Mouse (Mus musculus): ENCODE results near the gene Chst13. TPM values are rescaled to one million over a fixed set of nuclear protein-coding genes. Genes with fewer than 3 reads are reported as not detected.

Gene Chst13
- polyA plus RNA-seq (2021; fragmentation: Nextera tagmentation) = 0.10 TPM in 1 of 2 replicates, not detected in the other
- long read RNA-seq, experiment 1 = 0 reads
- long read RNA-seq, experiment 2 = 0 reads

DNA sequence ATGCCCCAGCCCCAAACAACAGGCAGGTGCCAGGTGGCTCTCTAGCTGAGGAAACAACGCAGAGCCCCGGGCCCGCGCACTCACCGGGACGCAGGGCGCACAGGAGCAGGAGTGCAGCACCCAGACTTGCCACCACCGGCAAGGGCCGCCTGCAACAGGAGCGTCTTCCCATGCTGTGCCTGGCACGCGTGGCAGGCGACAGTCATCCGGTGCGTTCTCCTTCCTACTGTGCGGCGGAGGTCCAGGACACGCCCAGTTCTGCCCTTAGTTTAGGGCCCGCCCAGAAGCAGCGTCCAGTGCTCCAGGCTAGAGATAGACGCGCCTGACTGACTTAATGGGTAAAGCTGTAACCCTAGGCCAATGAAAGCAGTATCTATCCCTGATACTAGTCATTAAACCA lies at the start of gene Chst13:
Chst13 (minus strand) TSS at position 195 of the 400 bp plus-strand sequence.

DNA sequence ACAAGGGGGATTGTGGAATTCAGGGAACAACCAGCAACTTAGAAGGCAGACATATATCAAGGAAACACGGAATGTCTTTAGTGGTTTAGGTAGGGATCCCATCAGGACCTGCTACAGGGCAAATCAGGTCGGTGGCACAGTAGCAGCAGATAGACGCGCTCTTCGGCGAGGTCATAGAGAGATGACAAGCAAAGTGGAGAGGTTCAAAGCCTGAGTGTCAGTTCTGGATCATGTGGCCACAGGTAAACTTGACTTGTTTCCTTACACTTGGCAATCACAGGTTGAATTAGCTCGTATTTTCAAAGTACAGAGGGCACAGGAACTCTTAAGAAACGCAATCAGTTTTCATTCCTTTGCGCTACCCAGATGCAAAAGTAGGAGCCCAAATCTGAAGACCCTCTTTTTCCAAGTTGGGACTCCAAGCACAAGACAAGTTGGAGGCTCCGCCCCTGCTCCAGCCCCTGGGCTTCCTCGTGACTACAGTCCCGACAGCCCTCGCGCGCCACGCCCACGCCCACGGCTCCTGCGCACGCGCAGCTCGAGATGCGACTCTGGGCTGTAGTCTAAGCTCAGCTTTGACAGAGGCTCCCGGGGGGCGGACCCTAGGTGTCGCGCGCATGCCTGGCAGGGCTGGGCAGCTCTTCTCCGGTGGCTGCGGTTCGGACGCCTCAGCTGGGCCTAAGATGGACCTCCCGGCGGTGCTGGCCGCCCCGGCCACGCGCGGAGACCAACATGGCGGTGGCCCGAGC lies 44.2 kb upstream of the Chst13 start, which contains the start of gene Zxdc:
Zxdc (plus strand) TSS at position 517 of the 749 bp plus-strand sequence.

DNA sequence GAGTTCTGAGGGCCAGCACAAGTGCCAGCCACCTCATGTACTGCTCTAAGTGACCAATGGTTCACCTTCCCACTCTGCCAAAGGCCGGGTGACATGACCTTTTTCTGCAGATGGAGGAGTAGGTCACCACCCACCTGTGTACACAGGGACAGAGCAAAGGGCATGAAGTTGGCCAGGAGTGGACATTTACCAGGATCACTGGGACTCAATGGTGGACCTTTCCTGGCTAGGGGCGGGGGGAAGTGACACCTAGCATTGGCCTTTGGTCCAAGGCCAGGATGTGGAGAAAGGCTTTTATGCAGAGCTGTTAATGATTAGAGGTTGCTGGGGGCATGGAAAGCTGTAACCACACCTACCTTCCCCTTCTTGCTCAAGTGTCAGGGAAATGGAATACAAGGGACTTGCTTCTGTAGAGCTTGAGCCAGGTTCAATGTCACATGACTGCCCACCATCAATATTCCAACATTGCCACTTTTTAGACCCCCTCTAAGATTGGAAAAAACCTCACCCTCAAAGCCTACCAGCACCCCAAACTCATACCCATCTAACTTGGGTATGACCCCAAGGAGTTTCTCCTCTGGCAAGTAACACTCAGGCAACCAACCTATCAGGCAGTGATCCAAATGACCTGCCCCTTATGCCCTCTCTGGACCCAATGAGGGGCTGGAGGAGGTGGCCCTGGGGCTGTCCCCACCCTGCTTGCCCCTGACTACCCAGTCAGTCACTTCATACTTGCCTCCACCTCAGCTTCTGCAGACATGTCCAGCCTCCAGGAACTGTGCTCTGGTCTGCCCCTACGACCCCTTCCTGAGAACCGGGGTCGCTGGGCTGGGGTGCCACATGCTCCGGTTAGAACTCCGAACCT lies 7.8 kb upstream of the Chst13 start, which contains the start of gene Uroc1:
Uroc1 (plus strand) TSS at position 724 of the 865 bp plus-strand sequence.

DNA sequence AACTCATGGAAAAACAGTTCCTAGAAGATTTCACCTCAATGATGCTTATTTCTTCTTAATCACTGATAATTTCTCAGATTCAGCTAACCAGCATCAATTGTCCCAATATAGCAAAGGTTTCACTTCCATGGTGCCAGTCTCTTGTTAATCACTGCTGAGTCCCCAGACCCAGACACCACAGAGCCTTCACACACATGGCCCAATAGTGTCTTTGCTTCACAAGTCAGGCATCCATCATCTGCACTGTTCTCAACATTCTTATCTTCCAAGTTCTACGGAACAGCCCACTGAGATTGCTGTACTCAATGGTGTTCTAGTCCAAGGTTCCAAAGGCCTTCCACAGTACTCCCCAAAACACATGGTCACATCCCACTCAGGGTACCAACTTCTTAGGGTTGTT lies 24.1 kb downstream of the Chst13 start, which contains the start of gene BC048671:
BC048671 (plus strand) TSS at position 301 of the 400 bp plus-strand sequence.

Other genes starting within 250 kb of the Chst13 start
- gene Vmn1r49, start 246.7 kb downstream of the Chst13 start, polyA plus RNA-seq (2021; fragmentation: Nextera tagmentation) = not detected in 2 replicates
- not detected in 2 replicates for gene Vmn1r50, start 223.8 kb downstream of the Chst13 start, polyA plus RNA-seq (2021; fragmentation: Nextera tagmentation)
- not detected in 2 replicates for gene Vmn1r51, start 202.6 kb downstream of the Chst13 start, polyA plus RNA-seq (2021; fragmentation: Nextera tagmentation)
- gene Vmn1r52, start 150.4 kb downstream of the Chst13 start, polyA plus RNA-seq (2021; fragmentation: Nextera tagmentation) = not detected in 2 replicates
- gene V1ra8, start 122.4 kb downstream of the Chst13 start, polyA plus RNA-seq (2021; fragmentation: Nextera tagmentation) = not detected in 2 replicates
- not detected in 2 replicates for gene Vmn1r53, start 100.7 kb downstream of the Chst13 start, polyA plus RNA-seq (2021; fragmentation: Nextera tagmentation)
- not detected in 2 replicates for gene Vmn1r54, start 78.9 kb downstream of the Chst13 start, polyA plus RNA-seq (2021; fragmentation: Nextera tagmentation)
- gene BC048671, start 24.0 kb downstream of the Chst13 start, polyA plus RNA-seq (2021; fragmentation: Nextera tagmentation) = not detected in 2 replicates
- not detected in 2 replicates for gene Uroc1, start 8.1 kb upstream of the Chst13 start, polyA plus RNA-seq (2021; fragmentation: Nextera tagmentation)
- 3.0 and 13.3 TPM in 2 replicates for gene Zxdc, start 44.3 kb upstream of the Chst13 start, polyA plus RNA-seq (2021; fragmentation: Nextera tagmentation)
- 3.5 and 4.9 TPM in 2 replicates for gene Cfap100, start 103.6 kb upstream of the Chst13 start, polyA plus RNA-seq (2021; fragmentation: Nextera tagmentation)
- gene Klf15, start 137.4 kb upstream of the Chst13 start, polyA plus RNA-seq (2021; fragmentation: Nextera tagmentation) = 12.6 and 25.1 TPM in 2 replicates
- gene Aldh1l1, start 161.2 kb upstream of the Chst13 start, polyA plus RNA-seq (2021; fragmentation: Nextera tagmentation) = 39.8 and 47.8 TPM in 2 replicates

Data from left cerebral cortex, adult 6 months (tissue).